Mouse (Mus musculus) right cerebral cortex, adult 18-20 months (tissue): ENCODE measurements around the gene Rfc5.

Source experiments
- DNase-seq: peaks from one replicate; pipeline ENCODE4 v3.0.0; 2022; ENCODE audit warnings: mixed read lengths

Gene Rfc5

GRCm38 (mm10) chr5:117374372-117375049, 14.3 kb downstream of the Rfc5 start:
- DNase-seq = peak; percentile 62

DNA sequence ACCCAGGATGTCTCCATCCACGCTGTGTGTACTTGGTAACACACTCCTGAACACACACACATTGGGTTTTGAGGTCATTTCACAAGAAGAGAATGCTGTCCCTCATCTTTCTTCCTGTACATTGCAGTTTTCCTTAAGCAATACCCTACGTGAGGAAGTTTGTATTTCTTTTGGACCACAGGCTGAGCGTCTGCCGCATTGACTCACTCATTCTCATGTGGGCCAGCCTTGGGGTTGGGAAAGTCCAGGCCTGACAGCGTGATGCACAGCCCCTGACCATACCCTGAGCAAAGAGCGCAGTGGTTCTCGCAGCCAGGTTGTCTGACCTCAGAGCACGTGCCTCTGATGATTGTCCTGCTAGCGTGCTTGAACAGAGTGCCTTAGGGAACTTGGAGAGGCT, 15.4 kb downstream of the Rfc5 start:
- no peak for DNase-seq

GRCm38 (mm10) chr5:117370592-117370991, 18.3 kb downstream of the Rfc5 start:
- DNase-seq = no peak

DNA sequence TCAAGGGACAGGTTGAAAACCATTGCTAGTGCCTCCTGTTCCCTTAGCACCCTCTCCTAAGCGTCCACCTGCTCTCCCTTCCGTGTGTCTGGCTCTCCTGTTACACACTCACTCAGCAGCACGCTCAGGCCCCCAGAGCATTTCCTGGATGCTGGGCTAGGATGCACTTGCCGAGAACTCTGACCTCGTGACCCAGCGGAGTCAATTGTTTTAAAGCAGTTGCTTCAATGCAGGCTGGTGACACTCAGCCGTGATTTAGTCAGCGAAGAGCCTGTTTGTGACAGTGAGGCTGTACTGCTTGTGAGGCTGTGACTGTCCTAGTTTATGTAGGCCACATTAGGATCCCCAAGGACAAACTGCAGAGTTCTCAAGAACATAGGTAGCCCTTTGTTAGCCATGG, 21.6 kb downstream of the Rfc5 start:
- no peak for DNase-seq

GRCm38 (mm10) chr5:117365904-117366561, 22.8 kb downstream of the Rfc5 start:
- no peak for DNase-seq

DNA sequence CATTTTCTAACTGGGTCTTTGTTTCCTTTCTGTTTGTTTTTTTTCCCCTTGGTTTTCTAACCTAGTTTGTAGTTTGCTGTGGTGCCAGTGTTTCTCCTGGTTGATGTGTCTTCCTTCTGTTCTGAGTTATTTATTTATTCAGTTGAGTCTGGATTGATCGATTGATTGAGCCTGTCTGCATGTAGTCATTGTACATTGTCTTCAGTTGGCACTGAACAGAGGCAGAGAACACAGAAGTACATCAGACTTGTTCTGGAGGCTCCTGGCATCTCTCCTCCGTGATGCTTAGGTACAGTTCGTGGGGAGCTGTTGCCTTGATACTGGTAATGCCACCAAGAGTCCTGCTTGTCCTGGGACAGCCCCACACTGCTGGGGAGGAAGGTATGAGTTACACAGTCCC, 24.0 kb downstream of the Rfc5 start:
- no peak for DNase-seq

- no peak for DNase-seq
These were observed 25.6 kb downstream of the Rfc5 start for GRCm38 (mm10) chr5:117363066-117363782.

- DNase-seq = no peak
These were observed 27.3 kb downstream of the Rfc5 start for GRCm38 (mm10) chr5:117361590-117361989.

- no peak for DNase-seq
These were observed 28.0 kb downstream of the Rfc5 start for GRCm38 (mm10) chr5:117360631-117361541.

DNA sequence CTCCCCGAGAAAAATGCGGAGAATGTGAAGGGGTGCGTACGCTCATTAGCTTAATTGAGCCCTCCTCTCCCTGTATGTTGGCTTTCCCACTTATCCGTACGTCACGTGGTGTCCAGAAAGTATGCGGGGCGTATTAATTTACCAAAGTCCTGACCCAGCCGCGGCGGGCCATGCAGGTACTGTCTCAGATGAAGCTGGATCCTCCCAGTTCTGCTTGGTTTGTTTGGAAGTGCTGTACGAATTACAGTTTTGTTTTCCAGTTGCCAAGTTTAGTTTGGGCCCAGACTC, 28.7 kb downstream of the Rfc5 start:
- DNase-seq = no peak

DNA sequence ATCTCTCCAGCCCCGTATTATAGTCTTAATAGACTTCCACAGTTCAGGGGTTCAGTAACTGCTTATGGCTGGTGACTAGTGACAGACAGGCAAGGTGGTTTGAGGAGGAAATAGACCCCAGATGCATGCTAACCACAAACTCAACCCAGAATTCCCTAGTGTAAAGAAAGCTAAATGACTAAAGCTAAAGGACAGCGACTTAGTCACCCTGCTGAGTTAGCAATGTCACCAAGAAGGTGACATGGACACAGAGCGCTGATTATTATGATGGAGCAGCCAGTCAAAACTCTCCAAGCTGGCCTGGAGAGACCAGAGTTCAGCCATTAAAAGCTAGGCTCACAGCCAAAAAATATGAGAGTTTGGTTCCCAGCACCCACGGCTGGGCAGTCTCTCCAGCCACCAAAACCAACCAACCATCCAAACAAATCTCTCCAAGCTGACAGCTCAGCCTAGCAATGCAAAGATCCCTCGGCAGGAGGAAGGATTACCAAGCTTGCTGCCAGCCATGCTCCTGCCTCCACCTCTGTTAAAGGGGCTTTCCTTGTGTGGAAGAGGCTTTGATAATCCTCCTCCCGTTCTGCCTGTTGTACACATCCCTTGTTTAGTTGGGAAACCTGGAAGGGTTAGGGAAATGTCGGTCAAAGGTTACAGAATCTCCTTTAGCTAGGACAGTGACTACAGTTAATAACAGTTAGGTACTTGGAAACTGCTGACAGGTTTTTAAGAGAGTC, 29.2 kb downstream of the Rfc5 start:
- no peak for DNase-seq

DNA sequence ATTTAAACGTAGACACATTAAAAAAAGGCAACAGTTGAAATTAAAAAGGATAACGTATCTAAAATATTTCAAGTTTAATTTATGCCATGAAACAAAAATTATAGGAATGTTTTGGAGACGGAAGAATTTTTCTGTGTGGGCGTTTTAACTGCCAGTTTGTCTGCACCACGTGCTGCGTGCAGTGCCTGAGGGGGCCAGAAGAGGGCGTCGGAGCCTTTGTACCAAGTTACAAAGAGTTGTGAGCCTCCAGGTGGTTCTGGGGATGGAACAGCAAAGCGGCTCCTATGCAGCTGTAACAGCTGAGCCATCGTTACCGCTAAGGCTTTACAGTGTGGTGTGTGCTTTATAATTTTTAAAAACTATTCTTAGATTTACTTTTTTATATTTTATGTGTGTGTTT, 30.1 kb downstream of the Rfc5 start:
- DNase-seq = peak; percentile 78

DNA sequence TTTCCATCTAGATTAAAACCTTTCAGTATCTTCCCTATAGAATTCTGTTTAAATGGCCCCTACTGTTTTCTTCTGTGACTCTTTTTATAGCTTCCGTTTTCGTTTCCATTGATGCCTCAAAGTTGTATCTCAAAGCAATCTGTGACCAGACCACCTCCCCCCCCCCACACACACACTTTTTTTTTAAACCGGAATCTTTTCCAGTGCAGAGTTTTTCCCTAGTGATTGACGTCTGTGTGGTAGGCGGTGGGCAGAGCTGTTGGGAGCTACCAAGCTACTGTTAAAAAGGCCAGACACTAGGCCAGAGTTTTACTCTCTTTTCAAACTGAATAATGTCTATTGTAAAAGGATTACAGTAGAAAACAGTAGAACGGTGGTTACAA, 30.6 kb downstream of the Rfc5 start:
- DNase-seq = no peak

DNA sequence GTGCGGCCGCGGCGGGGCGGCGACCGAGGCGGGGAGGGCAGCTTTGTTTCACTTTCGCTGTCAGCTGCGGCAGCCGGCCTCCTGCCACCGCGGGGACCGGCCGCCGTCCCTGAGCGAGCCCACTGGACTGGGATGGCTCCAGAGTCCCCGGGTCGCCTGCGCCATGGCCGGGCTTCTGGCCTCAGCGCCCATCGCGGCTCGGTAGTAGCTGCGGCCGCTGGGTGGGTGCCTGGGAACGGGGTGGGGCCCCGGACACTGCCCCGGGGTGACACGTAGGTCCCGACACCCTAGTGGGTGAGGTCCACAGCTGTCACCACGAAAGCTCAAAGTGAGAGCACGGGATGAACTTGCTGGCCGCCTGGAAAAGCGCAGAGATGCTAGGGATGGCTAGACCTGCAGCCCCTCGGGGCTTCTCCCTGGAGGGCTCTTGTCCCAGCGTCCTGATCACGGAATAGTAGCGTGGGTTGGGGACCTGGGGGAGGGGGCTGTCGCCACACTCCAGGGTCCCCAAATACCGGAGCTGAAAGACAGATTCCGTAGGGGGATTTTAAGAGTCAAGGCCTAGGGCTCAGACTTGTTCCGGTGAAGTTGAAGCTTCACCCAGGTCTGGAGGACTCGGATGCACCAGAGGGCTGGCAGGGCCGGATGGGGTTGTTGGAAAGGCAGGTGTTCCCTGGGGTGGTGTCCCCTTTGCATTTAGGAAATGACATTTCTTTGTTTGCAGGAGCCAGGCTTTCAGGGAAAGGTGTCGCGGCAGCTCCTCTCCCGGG, 31.2 kb downstream of the Rfc5 start:
- no peak for DNase-seq

GRCm38 (mm10) chr5:117357129-117357477, 31.7 kb downstream of the Rfc5 start, which contains the start of gene Wsb2:
Gene Wsb2, plus strand, starts transcription at chr5:117357304.
- peak; percentile 85 for DNase-seq

- DNase-seq = peak; percentile 51
These were observed 32.3 kb downstream of the Rfc5 start for GRCm38 (mm10) chr5:117356365-117357128.

GRCm38 (mm10) chr5:117355648-117356303, 33.1 kb downstream of the Rfc5 start:
- no peak for DNase-seq

DNA sequence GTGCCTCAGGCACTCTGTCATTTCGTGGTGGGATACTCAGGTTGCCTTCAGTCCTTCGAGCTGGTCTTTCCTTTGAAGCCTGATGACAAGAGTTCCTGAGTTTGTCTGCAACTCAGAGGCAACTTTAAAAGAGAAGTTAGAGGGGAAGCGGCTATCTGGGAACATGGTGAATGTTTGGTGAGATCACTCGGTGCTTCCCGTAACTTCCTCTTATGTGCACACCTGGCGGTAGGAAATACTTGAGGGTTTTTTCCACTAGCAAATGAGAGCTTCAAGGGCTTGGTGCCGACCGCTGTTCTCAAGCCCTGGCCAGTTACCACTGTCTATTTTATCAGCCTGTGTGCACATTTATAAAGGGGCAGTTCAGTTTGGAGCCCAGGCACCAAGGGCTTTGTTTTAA, 34.7 kb downstream of the Rfc5 start:
- no peak for DNase-seq

- DNase-seq = peak; percentile 46
These were observed 40.6 kb downstream of the Rfc5 start for GRCm38 (mm10) chr5:117348279-117348678.

- no peak for DNase-seq
These were observed 41.0 kb downstream of the Rfc5 start for GRCm38 (mm10) chr5:117347838-117348237.
